Mouse (Mus musculus): ENCODE measurements around the gene Adgre5. TPM values are rescaled to one million over a fixed set of nuclear protein-coding genes. Genes with fewer than 3 reads are reported as not detected.

The Adgre5 gene
- polyA plus RNA-seq, 1 experiment = 49.5 TPM

GRCm38 (mm10) chr8:83693609-83694236 is 47.4 kb downstream of the Adgre5 start:
- no peak for TF ChIP-seq GATA1 (IDR thresholded peaks at IDR 0.05; ENCODE audit: low read length)

DNA sequence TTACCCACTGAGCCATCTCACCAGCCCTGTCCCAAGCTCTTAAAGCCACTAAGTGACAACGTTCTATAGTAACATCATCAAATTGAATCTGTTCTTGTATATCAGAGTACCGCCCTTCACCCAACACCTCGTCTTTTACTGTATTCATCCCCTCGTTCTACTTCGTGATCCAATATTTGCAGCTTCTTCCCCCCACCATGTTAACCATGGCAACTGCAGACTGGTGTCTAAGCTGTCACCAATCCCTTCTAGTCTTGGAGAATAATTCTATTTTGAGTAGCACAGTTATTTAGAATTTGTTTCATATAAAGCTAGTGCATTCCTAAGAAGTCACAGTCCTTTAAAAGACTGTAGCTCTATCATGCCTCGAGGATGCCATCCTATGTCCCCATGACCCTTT is 51.9 kb downstream of the Adgre5 start:
- no peak for TF ChIP-seq GATA1 (IDR thresholded peaks at IDR 0.05; ENCODE audit: low read length)

GRCm38 (mm10) chr8:83684517-83684916 is 56.6 kb downstream of the Adgre5 start:
- TF ChIP-seq GATA1 (IDR thresholded peaks at IDR 0.05; ENCODE audit: low read length) = no peak

- TF ChIP-seq GATA1 (IDR thresholded peaks at IDR 0.05; ENCODE audit: low read length) = no peak
These were observed 60.0 kb downstream of the Adgre5 start for GRCm38 (mm10) chr8:83681099-83681498.

DNA sequence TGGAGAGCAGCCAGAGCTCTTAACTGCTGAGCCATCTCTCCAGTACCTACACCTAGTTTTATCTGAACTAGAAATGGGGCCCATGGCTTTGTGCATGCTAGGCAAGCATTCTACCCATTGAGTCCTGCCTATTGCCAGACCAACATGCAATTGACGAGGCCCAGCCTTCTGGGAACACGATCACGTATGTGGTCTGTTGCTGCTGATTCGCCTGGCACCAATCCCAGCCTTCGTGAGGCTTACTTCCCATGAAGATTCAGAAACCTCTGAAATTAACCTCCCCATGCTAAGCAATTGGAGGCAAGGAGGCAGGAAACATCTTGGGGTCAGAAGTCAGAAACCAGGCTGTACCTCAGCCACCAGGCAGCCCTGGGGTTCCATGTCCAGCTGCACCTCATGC is 60.5 kb downstream of the Adgre5 start:
- no peak for TF ChIP-seq GATA1 (IDR thresholded peaks at IDR 0.05; ENCODE audit: low read length)

DNA sequence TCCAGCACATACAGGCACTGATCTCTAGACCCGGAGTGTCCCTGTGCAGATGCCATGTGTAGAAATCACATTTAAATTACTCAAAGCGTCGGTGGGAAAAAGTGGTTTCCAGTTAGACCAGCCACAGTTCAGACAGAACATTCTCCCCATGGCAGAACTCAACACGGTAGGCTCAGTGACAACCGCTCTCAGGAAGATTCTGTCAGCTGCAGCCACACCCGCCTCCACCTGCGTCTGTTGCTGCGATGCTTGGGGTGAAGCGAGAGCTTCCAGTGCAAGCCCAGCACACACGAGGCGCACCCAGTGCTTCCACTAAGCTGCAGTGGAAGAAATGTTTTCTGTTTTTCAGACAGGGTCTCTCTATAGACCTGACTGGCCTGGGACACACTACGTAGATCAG is 61.3 kb downstream of the Adgre5 start:
- no peak for TF ChIP-seq GATA1 (IDR thresholded peaks at IDR 0.05; ENCODE audit: low read length)

- no peak for TF ChIP-seq GATA1 (IDR thresholded peaks at IDR 0.05; ENCODE audit: low read length)
These were observed 66.6 kb downstream of the Adgre5 start for GRCm38 (mm10) chr8:83674497-83674896.

Other genes with a start within 250 kb of the Adgre5 start
- gene Olfr370, start 205.5 kb downstream of the Adgre5 start, polyA plus RNA-seq (2012) = not detected in 2 replicates
- 277 and 338 TPM in 2 replicates for gene Ndufb7, start 174.7 kb downstream of the Adgre5 start, polyA plus RNA-seq (2012)
- 121 and 229 TPM in 2 replicates for gene Tecr, start 133.4 kb downstream of the Adgre5 start, polyA plus RNA-seq (2012)
- gene Dnajb1, start 133.1 kb downstream of the Adgre5 start, polyA plus RNA-seq (2012) = 48.1 and 64.0 TPM in 2 replicates
- 63.1 and 78.2 TPM in 2 replicates for gene Gipc1, start 88.6 kb downstream of the Adgre5 start, polyA plus RNA-seq (2012)
- gene Ptger1, start 74.6 kb downstream of the Adgre5 start, polyA plus RNA-seq (2012) = 0.06 and 0.13 TPM in 2 replicates
- gene Pkn1, start 42.1 kb downstream of the Adgre5 start, polyA plus RNA-seq (2012) = 75.4 and 91.7 TPM in 2 replicates
- 61.0 and 78.7 TPM in 2 replicates for gene Ddx39, start 26.1 kb downstream of the Adgre5 start, polyA plus RNA-seq (2012)
- 28.6 and 31.7 TPM in 2 replicates for gene Adgrl1, start 158.8 kb upstream of the Adgre5 start, polyA plus RNA-seq (2012)
- not detected in 2 replicates for gene Gm10644, start 213.9 kb upstream of the Adgre5 start, polyA plus RNA-seq (2012)
- 226 and 290 TPM in 2 replicates for gene Asf1b, start 214.2 kb upstream of the Adgre5 start, polyA plus RNA-seq (2012)
- 53.2 and 56.2 TPM in 2 replicates for gene Prkaca, start 231.7 kb upstream of the Adgre5 start, polyA plus RNA-seq (2012)

All from G1E-ER4 (cell line).